8 mouse cellular contexts compared by ENCODE assay signal in genomic region chr7:142483136-142483535, GRCm38 (mm10). TPM values are rescaled to one million over a fixed set of nuclear protein-coding genes. Genes with fewer than 3 reads are reported as not detected.
A peak's percentile ranks its signal among the peaks of the same experiment; 100 is the strongest.
DNase-seq lines count a peak whose midpoint lies in the region; ATAC-seq and TF ChIP-seq lines count a peak whose summit lies in the region.

No protein-coding gene starts in this region.

- 0 out of 2 replicates have a peak, but pooled peaks have one; percentile 3 for ATAC-seq in lung, embryonic 14.5 days (ENCODE audit: insufficient read depth)
- no peak for ATAC-seq in lung, postnatal 0 days
- peak; percentile 12; the same call in 1 of the 2 replicates for ATAC-seq in embryonic facial prominence, embryonic 15.5 days (ENCODE audit: insufficient number of reproducible peaks, low FRiP score, low TSS enrichment, low read depth)
- peak; percentile 42 for ATAC-seq in intestine, embryonic 14.5 days (replicated peaks; ENCODE audit: low FRiP score, low TSS enrichment, low read depth)
- ATAC-seq in neural tube, embryonic 15.5 days (ENCODE audit: low FRiP score): no peak

- H3K27ac ChIP-seq in lung, embryonic 14.5 days (ENCODE audit: low read depth): peak overlapping the region; percentile 98
- H3K27ac ChIP-seq in lung, postnatal 0 days (ENCODE audit: low read length): no peak overlapping the region
- peak overlapping the region; percentile 98 for H3K27ac ChIP-seq in embryonic facial prominence, embryonic 15.5 days (replicated peaks)
- peak overlapping the region; percentile 99 for H3K27ac ChIP-seq in intestine, embryonic 14.5 days (ENCODE audit: low read depth)
- peak overlapping the region; percentile 78 for H3K27ac ChIP-seq in neural tube, embryonic 15.5 days (replicated peaks)

- H3K36me3 ChIP-seq in lung, embryonic 14.5 days (ENCODE audit: insufficient read depth): peaks cover 35% of the 10 kb centered on the region
- H3K36me3 ChIP-seq in lung, postnatal 0 days (ENCODE audit: insufficient read depth, low read length): no peaks in the 10 kb centered on the region
- no peaks in the 10 kb centered on the region for H3K36me3 ChIP-seq in embryonic facial prominence, embryonic 15.5 days
- peaks cover 36% of the 10 kb centered on the region for H3K36me3 ChIP-seq in intestine, embryonic 14.5 days (ENCODE audit: control insufficient read depth, insufficient read depth, low read length)
- no peaks in the 10 kb centered on the region for H3K36me3 ChIP-seq in neural tube, embryonic 15.5 days

- WGBS in lung, embryonic 14.5 days: 27% methylated on average over 11 of the region's 11 CpGs
- 46% methylated on average over 11 of the region's 11 CpGs for WGBS in lung, postnatal 0 days
- WGBS in embryonic facial prominence, embryonic 15.5 days: 35% methylated on average over 11 of the region's 11 CpGs
- 18% methylated on average over 11 of the region's 11 CpGs for WGBS in intestine, embryonic 14.5 days
- 57% methylated on average over 11 of the region's 11 CpGs for WGBS in neural tube, embryonic 15.5 days

- no peak overlapping the region for H3K4me3 ChIP-seq in lung, embryonic 14.5 days (ENCODE audit: low read depth, low read length)
- H3K4me3 ChIP-seq in lung, postnatal 0 days (ENCODE audit: low read depth, low read length): no peak overlapping the region
- H3K4me3 ChIP-seq in embryonic facial prominence, embryonic 15.5 days (replicated peaks): no peak overlapping the region
- H3K4me3 ChIP-seq in intestine, embryonic 14.5 days (ENCODE audit: low read depth, low read length): no peak overlapping the region
- H3K4me3 ChIP-seq in neural tube, embryonic 15.5 days (replicated peaks): no peak overlapping the region

- no peak for TF ChIP-seq CTCF in lung, embryonic 14.5 days (IDR thresholded peaks at IDR 0.05; ENCODE audit: low read depth)
- TF ChIP-seq CTCF in lung, postnatal 0 days (IDR thresholded peaks at IDR 0.05): no peak

- no peak for TF ChIP-seq EP300 in lung, postnatal 0 days (IDR thresholded peaks at IDR 0.05)

- no peaks in the 10 kb centered on the region for H3K9me3 ChIP-seq in lung, embryonic 14.5 days (ENCODE audit: low read depth, low read length)
- H3K9me3 ChIP-seq in lung, postnatal 0 days (ENCODE audit: low read length): no peaks in the 10 kb centered on the region
- H3K9me3 ChIP-seq in embryonic facial prominence, embryonic 15.5 days (replicated peaks): no peaks in the 10 kb centered on the region
- H3K9me3 ChIP-seq in intestine, embryonic 14.5 days (ENCODE audit: control insufficient read depth, low read length): no peaks in the 10 kb centered on the region
- no peaks in the 10 kb centered on the region for H3K9me3 ChIP-seq in neural tube, embryonic 15.5 days (replicated peaks)

- H3K4me2 ChIP-seq in lung, embryonic 14.5 days: peak overlapping the region; percentile 25; the same call in 1 of the 2 replicates
- H3K4me2 ChIP-seq in lung, postnatal 0 days (replicated peaks; ENCODE audit: low read depth, low read length): no peak overlapping the region
- no peak overlapping the region for H3K4me2 ChIP-seq in embryonic facial prominence, embryonic 15.5 days (replicated peaks)
- no peak overlapping the region for H3K4me2 ChIP-seq in intestine, embryonic 14.5 days (ENCODE audit: low read length)
- no peak overlapping the region for H3K4me2 ChIP-seq in neural tube, embryonic 15.5 days

- peak; percentile 69 for DNase-seq in lung, embryonic 14.5 days
- no peak for DNase-seq in lung, postnatal 0 days (ENCODE audit: low spot score)
- DNase-seq in intestine, embryonic 14.5 days (ENCODE audit: low spot score): no peak
- DNase-seq in right cerebral cortex, postnatal 36 days (ENCODE audit: low spot score in 2 of 2): no peak
- DNase-seq in layer of hippocampus, adult 11-12 months (ENCODE audit: low spot score): no peak
- DNase-seq in kidney, postnatal 36 days: no peak

- 0 out of 2 replicates have a peak overlapping the region, but pooled peaks have one; percentile 62 for H3K9ac ChIP-seq in lung, embryonic 14.5 days
- no peak overlapping the region for H3K9ac ChIP-seq in lung, postnatal 0 days (replicated peaks; ENCODE audit: low read depth)
- no peak overlapping the region for H3K9ac ChIP-seq in embryonic facial prominence, embryonic 15.5 days
- peak overlapping the region; percentile 69 for H3K9ac ChIP-seq in intestine, embryonic 14.5 days (ENCODE audit: low read length)
- no peak overlapping the region for H3K9ac ChIP-seq in neural tube, embryonic 15.5 days (replicated peaks)

- peaks cover 34% of the 10 kb centered on the region for H3K4me1 ChIP-seq in lung, embryonic 14.5 days (ENCODE audit: insufficient read depth)
- peaks cover 8% of the 10 kb centered on the region; the same call in 1 of the 2 replicates for H3K4me1 ChIP-seq in lung, postnatal 0 days (ENCODE audit: insufficient read depth, low read depth, low read length)
- peaks cover 86% of the 10 kb centered on the region for H3K4me1 ChIP-seq in embryonic facial prominence, embryonic 15.5 days
- H3K4me1 ChIP-seq in intestine, embryonic 14.5 days (replicated peaks; ENCODE audit: control insufficient read depth, insufficient read depth, low read length): peaks cover 67% of the 10 kb centered on the region
- peaks cover 38% of the 10 kb centered on the region for H3K4me1 ChIP-seq in neural tube, embryonic 15.5 days

- H3K27me3 ChIP-seq in lung, embryonic 14.5 days (ENCODE audit: insufficient read depth, low read length): no peaks in the 10 kb centered on the region
- no peaks in the 10 kb centered on the region for H3K27me3 ChIP-seq in lung, postnatal 0 days (replicated peaks; ENCODE audit: insufficient read depth, low read length)
- no peaks in the 10 kb centered on the region for H3K27me3 ChIP-seq in embryonic facial prominence, embryonic 15.5 days
- H3K27me3 ChIP-seq in intestine, embryonic 14.5 days (replicated peaks; ENCODE audit: control insufficient read depth, insufficient read depth, low read length): no peaks in the 10 kb centered on the region
- H3K27me3 ChIP-seq in neural tube, embryonic 15.5 days (replicated peaks): no peaks in the 10 kb centered on the region; the same call in 1 of the 2 replicates

RNA-seq across cellular contexts. Expression of gene Tnnt3, which starts 15.5 kb away (rescaled TPM):
- polyA plus RNA-seq in lung, embryonic 14.5 days (2014; fragmentation: Nextera tagmentation; extraction: Ambion mirVana): 1.5 and 2.5 TPM in 2 replicates
- polyA plus RNA-seq in lung, postnatal 0 days (2015; fragmentation: Nextera tagmentation; extraction: Ambion mirVana): 1.5 and 2.2 TPM in 2 replicates
- polyA plus RNA-seq in embryonic facial prominence, embryonic 15.5 days (2015; fragmentation: Nextera tagmentation; extraction: Ambion mirVana): 167 and 228 TPM in 2 replicates
- 1.5 and 2.4 TPM in 2 replicates for polyA plus RNA-seq in intestine, embryonic 14.5 days (2014; fragmentation: Nextera tagmentation; extraction: Ambion mirVana)
- polyA plus RNA-seq in neural tube, embryonic 15.5 days (2015; fragmentation: Nextera tagmentation; extraction: Ambion mirVana): 14.9 and 26.9 TPM in 2 replicates

RNA-seq across cellular contexts. Expression of gene Lsp1, which starts 22.5 kb away (rescaled TPM):
- polyA plus RNA-seq in lung, embryonic 14.5 days (2014; fragmentation: Nextera tagmentation; extraction: Ambion mirVana): 98.0 and 99.6 TPM in 2 replicates
- 90.8 and 92.3 TPM in 2 replicates for polyA plus RNA-seq in lung, postnatal 0 days (2015; fragmentation: Nextera tagmentation; extraction: Ambion mirVana)
- 49.3 and 58.9 TPM in 2 replicates for polyA plus RNA-seq in embryonic facial prominence, embryonic 15.5 days (2015; fragmentation: Nextera tagmentation; extraction: Ambion mirVana)
- 145 and 153 TPM in 2 replicates for polyA plus RNA-seq in intestine, embryonic 14.5 days (2014; fragmentation: Nextera tagmentation; extraction: Ambion mirVana)
- 6.9 and 58.6 TPM in 2 replicates for polyA plus RNA-seq in neural tube, embryonic 15.5 days (2015; fragmentation: Nextera tagmentation; extraction: Ambion mirVana)

RNA-seq across cellular contexts. Expression of gene Tnni2, which starts 41.5 kb away (rescaled TPM):
- polyA plus RNA-seq in lung, embryonic 14.5 days (2014; fragmentation: Nextera tagmentation; extraction: Ambion mirVana): 0.86 and 1.6 TPM in 2 replicates
- 1.9 and 2.1 TPM in 2 replicates for polyA plus RNA-seq in lung, postnatal 0 days (2015; fragmentation: Nextera tagmentation; extraction: Ambion mirVana)
- polyA plus RNA-seq in embryonic facial prominence, embryonic 15.5 days (2015; fragmentation: Nextera tagmentation; extraction: Ambion mirVana): 169 and 228 TPM in 2 replicates
- 1.7 and 3.2 TPM in 2 replicates for polyA plus RNA-seq in intestine, embryonic 14.5 days (2014; fragmentation: Nextera tagmentation; extraction: Ambion mirVana)
- polyA plus RNA-seq in neural tube, embryonic 15.5 days (2015; fragmentation: Nextera tagmentation; extraction: Ambion mirVana): 16.4 and 24.8 TPM in 2 replicates

RNA-seq across cellular contexts. Expression of gene Syt8, which starts 48.5 kb away (rescaled TPM):
- polyA plus RNA-seq in lung, embryonic 14.5 days (2014; fragmentation: Nextera tagmentation; extraction: Ambion mirVana): not detected in 2 replicates
- polyA plus RNA-seq in lung, postnatal 0 days (2015; fragmentation: Nextera tagmentation; extraction: Ambion mirVana): 0.47 and 1.1 TPM in 2 replicates
- polyA plus RNA-seq in embryonic facial prominence, embryonic 15.5 days (2015; fragmentation: Nextera tagmentation; extraction: Ambion mirVana): 3.9 and 4.5 TPM in 2 replicates
- polyA plus RNA-seq in intestine, embryonic 14.5 days (2014; fragmentation: Nextera tagmentation; extraction: Ambion mirVana): 1.6 and 3.8 TPM in 2 replicates
- polyA plus RNA-seq in neural tube, embryonic 15.5 days (2015; fragmentation: Nextera tagmentation; extraction: Ambion mirVana): 0.14 TPM in 1 of 2 replicates, not detected in the other

RNA-seq across cellular contexts. Expression of gene Mrpl23, which starts 49.4 kb away (rescaled TPM):
- 20.3 and 31.0 TPM in 2 replicates for polyA plus RNA-seq in lung, embryonic 14.5 days (2014; fragmentation: Nextera tagmentation; extraction: Ambion mirVana)
- polyA plus RNA-seq in lung, postnatal 0 days (2015; fragmentation: Nextera tagmentation; extraction: Ambion mirVana): 15.2 and 15.7 TPM in 2 replicates
- polyA plus RNA-seq in embryonic facial prominence, embryonic 15.5 days (2015; fragmentation: Nextera tagmentation; extraction: Ambion mirVana): 28.5 and 32.7 TPM in 2 replicates
- polyA plus RNA-seq in intestine, embryonic 14.5 days (2014; fragmentation: Nextera tagmentation; extraction: Ambion mirVana): 36.1 and 45.8 TPM in 2 replicates
- polyA plus RNA-seq in neural tube, embryonic 15.5 days (2015; fragmentation: Nextera tagmentation; extraction: Ambion mirVana): 21.0 and 27.9 TPM in 2 replicates

Comparison
In these comparisons a context has a peak if more than half of its experiments do, and no peak if none do; other contexts are left out.
1. ATAC-seq: peak in lung, embryonic 14.5 days (single experiment), embryonic facial prominence, embryonic 15.5 days (single experiment) and intestine, embryonic 14.5 days (single experiment); none in lung, postnatal 0 days (single experiment) and neural tube, embryonic 15.5 days (single experiment).
2. H3K9ac ChIP-seq: peak in lung, embryonic 14.5 days (single experiment) and intestine, embryonic 14.5 days (single experiment); none in lung, postnatal 0 days (single experiment), embryonic facial prominence, embryonic 15.5 days (single experiment) and neural tube, embryonic 15.5 days (single experiment).